Mouse (Mus musculus) ES-Bruce4 (cell line): ENCODE data around the gene Cpne5.

Experiments
- CTCF ChIP-seq: IDR thresholded peaks from one replicate; pipeline ENCODE4 v1.8.1; 2011; ENCODE audit warnings: low read depth, low read length
- EP300 ChIP-seq: IDR thresholded peaks from 2 replicates; pipeline ENCODE4 v1.6.1; 2011; ENCODE audit warnings: low read depth, low read length; ENCODE audit not compliant: insufficient read depth
- POLR2A ChIP-seq: IDR thresholded peaks from one replicate; pipeline ENCODE4 v1.8.1; 2011; ENCODE audit warnings: low read length; ENCODE audit not compliant: insufficient read depth

GRCm38 (mm10) chr17:29211836-29212235, 26.1 kb downstream of the Cpne5 start:
- TF ChIP-seq CTCF: no peak
- no peak for TF ChIP-seq POLR2A
- TF ChIP-seq EP300: 0 out of 2 replicates have a peak, but pooled peaks have one; percentile 16
